Mouse (Mus musculus) ES-Bruce4 (cell line): Measurements from ENCODE around the gene Mlf1. TPM values are rescaled to one million over a fixed set of nuclear protein-coding genes. Genes with fewer than 3 reads are reported as not detected.

Experiments
- H3K27ac ChIP-seq: 2 replicates; pipeline ENCODE4 v1.5.1; 2012; ENCODE audit warnings: low read length, inconsistent platforms; ENCODE audit not compliant: insufficient read depth
- H3K27me3 ChIP-seq: 2 replicates; pipeline ENCODE4 v1.6.1; 2012; ENCODE audit warnings: mild to moderate bottlenecking, low read length, inconsistent platforms; ENCODE audit not compliant: control insufficient read depth, poor library complexity, insufficient read depth, severe bottlenecking
- H3K36me3 ChIP-seq: 2 replicates; pipeline ENCODE4 v1.6.1; 2012; ENCODE audit warnings: inconsistent platforms, mild to moderate bottlenecking, low read length, moderate library complexity; ENCODE audit not compliant: control insufficient read depth, poor library complexity, insufficient read depth, severe bottlenecking
- H3K4me1 ChIP-seq: one replicate; pipeline ENCODE4 v1.8.1; 2011; ENCODE audit warnings: low read length; ENCODE audit not compliant: control insufficient read depth, insufficient read depth
- H3K4me3 ChIP-seq: 2 replicates; pipeline ENCODE4 v1.5.1; 2011; ENCODE audit warnings: low read depth, mild to moderate bottlenecking, low read length
- H3K9ac ChIP-seq: 2 replicates; pipeline ENCODE4 v1.6.1; 2012; ENCODE audit warnings: low read depth, mild to moderate bottlenecking, inconsistent platforms; ENCODE audit not compliant: poor library complexity, severe bottlenecking
- H3K9me3 ChIP-seq: replicated peaks from 2 replicates; pipeline ENCODE4 v1.6.1; 2012; ENCODE audit warnings: mild to moderate bottlenecking, low read length, inconsistent platforms; ENCODE audit not compliant: control insufficient read depth, poor library complexity, insufficient read depth, severe bottlenecking
- CTCF ChIP-seq: IDR thresholded peaks from one replicate; pipeline ENCODE4 v1.8.1; 2011; ENCODE audit warnings: low read depth, low read length
- EP300 ChIP-seq: IDR thresholded peaks from 2 replicates; pipeline ENCODE4 v1.6.1; 2011; ENCODE audit warnings: low read depth, low read length; ENCODE audit not compliant: insufficient read depth
- POLR2A ChIP-seq: IDR thresholded peaks from one replicate; pipeline ENCODE4 v1.8.1; 2011; ENCODE audit warnings: low read length; ENCODE audit not compliant: insufficient read depth
- polyA plus RNA-seq: library from polyadenylated mRNA; stranded (reverse); fragments of >200 nt; gene quantifications from 2 replicates; pipeline ENCODE4 v1.2.4, GENCODE M21; 2011; ENCODE audit warnings: low read depth; ENCODE audit not compliant: missing spikeins, insufficient read depth, insufficient read length

The Mlf1 gene
- polyA plus RNA-seq, 1 experiment, result 6.5 TPM

DNA sequence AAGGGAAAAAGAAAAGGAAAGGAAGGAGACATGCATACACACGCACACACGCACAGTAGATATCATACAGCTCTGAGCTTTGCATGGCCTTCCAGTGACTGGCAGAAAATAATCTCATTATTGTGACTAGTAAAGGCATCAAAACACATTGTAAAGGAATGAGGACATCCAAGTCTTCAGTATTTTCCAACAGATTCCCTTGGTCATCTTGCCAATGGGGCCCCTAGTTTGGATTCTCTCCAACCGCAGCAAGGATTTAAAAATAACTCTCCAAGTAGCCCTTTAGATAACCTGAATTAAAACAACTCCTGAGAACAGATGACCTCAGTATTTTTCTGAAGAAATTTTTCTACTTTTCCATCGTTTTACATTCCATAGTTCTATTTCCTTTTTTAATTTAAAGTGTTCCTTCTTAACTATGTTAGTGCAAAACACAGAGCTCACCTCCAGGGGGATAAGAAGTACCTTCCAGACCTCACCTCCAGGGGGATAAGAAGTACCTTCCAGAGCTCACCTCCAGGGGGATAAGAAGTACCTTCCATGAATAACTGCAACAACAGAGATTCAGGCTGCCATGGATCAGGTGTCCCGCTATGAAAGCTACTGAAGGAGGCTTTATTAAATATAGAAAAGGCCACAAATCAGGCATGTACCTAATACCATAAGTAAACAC, 4.4 kb upstream of the Mlf1 start:
- no peak overlapping the region for H3K4me3 ChIP-seq
- H3K27me3 ChIP-seq, result no peaks in the 10 kb centered on the region; the same call in 1 of the 2 replicates
- H3K9ac ChIP-seq, result no peak overlapping the region
- no peak for TF ChIP-seq POLR2A
- no peak for TF ChIP-seq EP300
- no peak for TF ChIP-seq CTCF
- no peak overlapping the region for H3K27ac ChIP-seq
- peaks cover 3% of the 10 kb centered on the region; the same call in 1 of the 2 replicates for H3K9me3 ChIP-seq
- H3K4me1 ChIP-seq, result no peaks in the 10 kb centered on the region
- H3K36me3 ChIP-seq, result no peaks in the 10 kb centered on the region

DNA sequence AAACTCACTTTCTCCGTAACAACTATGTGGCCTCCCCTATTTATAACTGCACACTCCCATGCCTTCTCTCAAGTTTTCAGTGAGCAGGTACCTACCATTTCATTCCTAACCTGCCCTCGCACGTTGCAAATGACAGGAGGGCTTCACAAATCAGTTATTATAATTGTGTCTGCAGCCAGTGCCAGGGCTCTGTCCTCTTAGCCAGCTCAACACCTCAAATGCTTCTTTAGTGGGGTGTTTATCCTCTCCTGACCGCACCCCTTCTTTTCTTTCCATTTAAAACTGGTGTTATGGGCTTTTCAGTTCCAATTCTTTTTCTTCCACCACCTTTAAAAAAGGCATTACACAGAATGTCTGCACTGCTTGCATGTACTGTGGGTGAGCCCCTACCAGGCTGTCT, 1.7 kb upstream of the Mlf1 start:
- no peak overlapping the region for H3K4me3 ChIP-seq
- H3K9ac ChIP-seq, result no peak overlapping the region
- H3K4me1 ChIP-seq, result no peaks in the 10 kb centered on the region
- no peaks in the 10 kb centered on the region; the same call in none of the 2 replicates for H3K27me3 ChIP-seq
- no peaks in the 10 kb centered on the region for H3K36me3 ChIP-seq
- H3K27ac ChIP-seq, result no peak overlapping the region
- H3K9me3 ChIP-seq, result peaks cover 3% of the 10 kb centered on the region; the same call in 1 of the 2 replicates
- no peak for TF ChIP-seq EP300
- no peak for TF ChIP-seq CTCF
- no peak for TF ChIP-seq POLR2A

DNA sequence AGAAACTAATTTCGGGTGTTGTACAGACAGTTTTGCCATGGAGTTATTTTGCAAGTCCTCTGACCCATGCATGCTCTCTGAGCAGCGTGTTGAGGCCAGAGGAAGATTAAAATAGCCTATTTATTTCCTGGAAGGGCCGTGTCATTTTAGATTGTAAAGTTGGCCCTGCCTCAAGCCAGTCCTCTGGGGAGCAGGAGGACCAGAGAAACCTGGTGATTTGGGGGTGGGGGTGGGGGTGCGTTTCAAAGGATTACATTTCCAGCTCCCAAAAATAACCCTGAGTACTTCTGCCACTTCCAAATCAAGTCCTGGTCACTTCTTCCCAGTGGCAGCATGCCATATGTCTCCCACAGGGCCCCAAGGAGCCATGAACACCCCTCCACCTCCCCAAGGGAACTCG, 1.1 kb upstream of the Mlf1 start:
- no peaks in the 10 kb centered on the region; the same call in none of the 2 replicates for H3K27me3 ChIP-seq
- H3K9ac ChIP-seq, result no peak overlapping the region
- no peaks in the 10 kb centered on the region for H3K36me3 ChIP-seq
- peaks cover 3% of the 10 kb centered on the region; the same call in 1 of the 2 replicates for H3K9me3 ChIP-seq
- H3K27ac ChIP-seq, result no peak overlapping the region
- no peak overlapping the region for H3K4me3 ChIP-seq
- H3K4me1 ChIP-seq, result no peaks in the 10 kb centered on the region
- TF ChIP-seq EP300 (no peak), CTCF (no peak), POLR2A (no peak)

DNA sequence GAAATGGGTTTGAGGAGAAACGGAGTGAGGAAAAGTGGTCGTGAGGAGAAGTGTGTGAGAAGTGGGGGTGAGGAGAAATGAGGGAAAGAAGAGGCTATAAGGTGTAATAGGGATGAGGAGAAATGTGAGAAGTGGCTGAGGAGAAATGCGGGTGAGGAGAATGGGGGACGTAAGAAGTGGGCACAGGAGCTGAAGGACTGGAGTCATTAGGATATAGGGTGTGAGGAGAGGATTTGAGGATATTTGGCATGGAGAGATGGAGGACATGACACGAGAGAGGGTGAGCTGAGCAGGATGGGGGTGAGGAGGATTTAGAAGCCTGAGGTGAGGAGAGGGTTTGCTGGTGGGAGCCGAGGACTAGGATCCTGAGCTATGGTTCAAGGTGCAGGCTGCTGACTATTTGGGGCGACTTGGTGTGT, 472 bp downstream of the Mlf1 start:
- Histone ChIP-seq H3K27ac (no peak overlapping the region), H3K9ac (0 out of 2 replicates have a peak overlapping the region, but pooled peaks have one; percentile 18), H3K9me3 (peaks cover 3% of the 10 kb centered on the region; the same call in 1 of the 2 replicates), H3K27me3 (no peaks in the 10 kb centered on the region; the same call in none of the 2 replicates), H3K36me3 (no peaks in the 10 kb centered on the region), H3K4me1 (no peaks in the 10 kb centered on the region), H3K4me3 (peak overlapping the region; percentile 56)
- TF ChIP-seq EP300, result no peak
- TF ChIP-seq CTCF, result no peak
- no peak for TF ChIP-seq POLR2A

DNA sequence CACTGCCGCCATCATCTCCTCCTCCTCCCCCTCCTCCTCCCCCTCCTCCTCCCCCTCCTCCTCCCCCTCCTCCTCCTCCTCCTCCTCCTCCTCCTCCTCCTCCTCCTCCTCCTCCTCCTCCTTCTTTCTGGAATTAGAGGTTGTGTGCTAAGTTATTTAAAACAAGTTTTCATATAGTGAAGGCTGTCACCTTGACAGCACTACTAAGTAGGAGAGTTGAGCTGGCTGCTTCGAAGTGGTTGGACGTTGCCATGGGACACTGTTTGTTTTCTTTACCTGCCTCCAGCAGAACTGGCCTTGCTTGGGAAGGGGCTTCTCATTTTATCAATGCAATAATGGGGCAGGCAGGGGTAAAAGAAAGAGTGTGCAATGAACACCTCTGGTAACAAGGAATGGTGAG, 1.2 kb downstream of the Mlf1 start, which contains the start of gene Gm17402:
TSS of gene Gm17402 (minus strand) at position 101 of the 400 bp plus-strand sequence.
- Histone ChIP-seq H3K27me3 (no peaks in the 10 kb centered on the region; the same call in none of the 2 replicates), H3K4me3 (peak within 1 kb of the TSS; percentile 56), H3K9me3 (peaks cover 3% of the 10 kb centered on the region; the same call in 1 of the 2 replicates), H3K36me3 (no peaks in the 10 kb centered on the region), H3K4me1 (no peaks in the 10 kb centered on the region), H3K9ac (0 out of 2 replicates have a peak within 1 kb of the TSS, but pooled peaks have one; percentile 18), H3K27ac (no peak within 1 kb of the TSS)
- TF ChIP-seq EP300, result no peak
- TF ChIP-seq POLR2A, result no peak
- TF ChIP-seq CTCF, result no peak

DNA sequence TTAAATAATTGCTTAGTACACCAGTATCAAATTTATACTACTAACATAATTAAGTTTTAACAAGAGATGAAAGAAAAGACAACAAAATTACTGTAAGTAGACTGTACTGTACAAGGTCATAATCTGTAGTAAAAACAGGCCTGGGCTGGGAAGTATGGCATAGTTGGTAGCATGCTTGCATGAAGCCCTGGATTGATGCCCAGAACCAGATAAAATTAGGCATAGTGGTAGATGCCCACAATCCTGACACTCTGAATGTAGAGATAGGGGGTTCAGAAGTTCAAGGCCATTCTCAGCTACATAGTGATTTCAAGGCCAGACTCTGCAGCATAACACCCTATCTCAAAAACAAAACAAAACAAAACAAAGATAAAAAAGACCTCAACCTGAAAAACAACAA, 4.3 kb downstream of the Mlf1 start:
- Histone ChIP-seq H3K27ac (no peak overlapping the region), H3K36me3 (no peaks in the 10 kb centered on the region), H3K9me3 (no peaks in the 10 kb centered on the region), H3K4me3 (no peak overlapping the region), H3K27me3 (no peaks in the 10 kb centered on the region; the same call in 1 of the 2 replicates), H3K4me1 (no peaks in the 10 kb centered on the region), H3K9ac (no peak overlapping the region)
- TF ChIP-seq POLR2A, result no peak
- TF ChIP-seq CTCF, result no peak
- no peak for TF ChIP-seq EP300
